Mouse (Mus musculus) liver, embryonic 14.5 days (tissue): Measurements from ENCODE around the gene Zfp326. TPM values are rescaled to one million over a fixed set of nuclear protein-coding genes. Genes with fewer than 3 reads are reported as not detected.
A peak's percentile ranks its signal among the peaks of the same experiment; 100 is the strongest.

Experiments used
- ATAC-seq: fragments of 200-750 bp; cut with Nextera tagmentation; 2 replicates; pipeline ENCODE4 v1.8.0; 2017; ENCODE audit warnings: moderate number of reproducible peaks, mild to moderate bottlenecking, moderate library complexity; ENCODE audit not compliant: insufficient read depth
- DNase-seq, 3 experiments: peaks; one replicate each; pipeline ENCODE4 v3.0.0-alpha.2; 2012 to 2013; ENCODE audit warnings: low read depth in 3 of 3, low spot score in 3 of 3
- H3K27ac ChIP-seq: fragments of 300-500 bp; sonication (generic); 2 replicates; pipeline ENCODE4 v1.5.1; 2014; ENCODE audit warnings: moderate library complexity, mild to moderate bottlenecking, control low read depth, inconsistent platforms
- H3K27me3 ChIP-seq: fragments of 300-500 bp; sonication (generic); 2 replicates; pipeline ENCODE4 v1.6.1; 2014; ENCODE audit warnings: mild to moderate bottlenecking, low read length, moderate library complexity; ENCODE audit not compliant: control insufficient read depth, insufficient read depth
- H3K36me3 ChIP-seq: fragments of 300-500 bp; sonication (generic); replicated peaks from 2 replicates; pipeline ENCODE4 v1.6.1; 2014; ENCODE audit warnings: low read depth; ENCODE audit not compliant: control insufficient read depth, insufficient read depth
- H3K4me1 ChIP-seq, 2 experiments: fragments of 200-500 bp in 1 of 2; fragments of 300-500 bp in 1 of 2; sonication (generic) in 1 of 2; replicated peaks; 2 replicates each; pipeline ENCODE4 v1.6.1; 2012 to 2014; ENCODE audit warnings: antibody characterized with exemption in 1 of 2, inconsistent platforms in 1 of 2, low read length in 1 of 2; ENCODE audit not compliant: control insufficient read depth in 2 of 2, insufficient read depth in 2 of 2
- H3K4me2 ChIP-seq: fragments of 300-500 bp; sonication (generic); 2 replicates; pipeline ENCODE4 v1.6.1; 2014; ENCODE audit warnings: low read depth, mild to moderate bottlenecking, control low read depth, moderate library complexity
- H3K4me3 ChIP-seq, 2 experiments: fragments of 200-500 bp in 1 of 2; fragments of 300-500 bp in 1 of 2; sonication (generic) in 1 of 2; 2 replicates each; pipeline ENCODE4 v1.5.1; 2012 to 2014; ENCODE audit warnings: low read depth in 2 of 2, low read length in 2 of 2, mild to moderate bottlenecking in 2 of 2, control low read depth in 1 of 2, inconsistent platforms in 1 of 2, moderate library complexity in 1 of 2; ENCODE audit not compliant: insufficient read depth in 1 of 2
- H3K9ac ChIP-seq: fragments of 300-500 bp; sonication (generic); replicated peaks from 2 replicates; pipeline ENCODE4 v1.6.1; 2014; ENCODE audit warnings: mild to moderate bottlenecking, control low read depth, moderate library complexity
- H3K9me3 ChIP-seq: fragments of 300-500 bp; sonication (generic); 2 replicates; pipeline ENCODE4 v1.6.1; 2016; ENCODE audit warnings: low read length, mixed read lengths; ENCODE audit not compliant: control insufficient read depth
- CTCF ChIP-seq: IDR thresholded peaks from 2 replicates; pipeline ENCODE4 v1.5.1; 2016; ENCODE audit warnings: antibody characterized with exemption, low read depth, control low read depth
- EP300 ChIP-seq: IDR thresholded peaks from 2 replicates; pipeline ENCODE4 v1.6.1; 2016; ENCODE audit warnings: antibody characterized with exemption, low read depth
- WGBS: fragments of 180-500 bp; shearing (Covaris S2); extraction: QIAGEN DNeasy Blood & Tissue Kit; methylation state at CpG from one replicate; pipeline ENCODE4 v1.1.7; 2014; ENCODE audit not compliant: insufficient replicate concordance; 5-methylcytosine and 5-hydroxymethylcytosine counted together
- polyA plus RNA-seq, 2 experiments: library from polyadenylated mRNA; depleted of rRNA in 1 of 2; stranded (reverse) in 1 of 2; unstranded in 1 of 2; fragments of >200 nt; fragmentation: Nextera tagmentation in 1 of 2; extraction: Ambion mirVana in 1 of 2; gene quantifications; 2 replicates each; pipeline versions ENCODE4 v1.2.1 to v1.2.3; 2012 to 2014

Gene Zfp326
- polyA plus RNA-seq, 2 experiments = 3.3 to 7.3 TPM

GRCm38 (mm10) chr5:105930282-105930681, 53.9 kb downstream of the Zfp326 start:
- TF ChIP-seq CTCF (peak; percentile 71), EP300 (no peak)
- no peak for DNase-seq
- Histone ChIP-seq H3K4me2 (no peak overlapping the region), H3K27me3 (no peaks in the 10 kb centered on the region), H3K9ac (no peak overlapping the region), H3K4me1 (no peaks in the 10 kb centered on the region), H3K36me3 (no peaks in the 10 kb centered on the region), H3K27ac (no peak overlapping the region), H3K4me3 (no peak overlapping the region), H3K9me3 (no peaks in the 10 kb centered on the region)
- ATAC-seq = no peak
- 36% methylated on average over 3 of the region's 3 CpGs for WGBS

GRCm38 (mm10) chr5:105932392-105932791, 56.0 kb downstream of the Zfp326 start:
- WGBS = 83% methylated on average over 1 of the region's 1 CpGs
- Histone ChIP-seq H3K36me3 (no peaks in the 10 kb centered on the region), H3K9ac (no peak overlapping the region), H3K27ac (no peak overlapping the region), H3K4me2 (no peak overlapping the region), H3K27me3 (no peaks in the 10 kb centered on the region), H3K9me3 (no peaks in the 10 kb centered on the region), H3K4me1 (no peaks in the 10 kb centered on the region), H3K4me3 (no peak overlapping the region)
- no peak for ATAC-seq
- DNase-seq = no peak
- TF ChIP-seq CTCF (no peak), EP300 (no peak)

- Histone ChIP-seq H3K9ac (no peak overlapping the region), H3K9me3 (no peaks in the 10 kb centered on the region)
Measured at GRCm38 (mm10) chr5:105941951-105942350, 65.6 kb downstream of the Zfp326 start.

More at GRCm38 (mm10) chr5:105941951-105942350, 65.6 kb downstream of the Zfp326 start:
- Histone ChIP-seq H3K36me3 (no peaks in the 10 kb centered on the region), H3K4me2 (no peak overlapping the region), H3K4me1 (no peaks in the 10 kb centered on the region), H3K27me3 (no peaks in the 10 kb centered on the region), H3K4me3 (no peak overlapping the region), H3K27ac (no peak overlapping the region)
- 63% methylated on average over 2 of the region's 2 CpGs for WGBS
- DNase-seq = no peak
- ATAC-seq = no peak
- TF ChIP-seq CTCF (no peak), EP300 (no peak)

Other genes starting within 250 kb of the Zfp326 start
- gene Lrrc8d, start 176.6 kb upstream of the Zfp326 start, polyA plus RNA-seq (2012; rRNA removed) = 2.5 and 3.3 TPM in 2 replicates
- gene Lrrc8d, start 176.6 kb upstream of the Zfp326 start, polyA plus RNA-seq (2014; fragmentation: Nextera tagmentation; extraction: Ambion mirVana) = 7.5 and 7.8 TPM in 2 replicates